Mouse (Mus musculus) intestine, embryonic 16.5 days (tissue): ENCODE results near the gene Ciart. TPM values are rescaled to one million over a fixed set of nuclear protein-coding genes. Genes with fewer than 3 reads are reported as not detected.

Experiments used
- ATAC-seq: fragments of 200-750 bp; cut with Nextera tagmentation; 2 replicates; pipeline ENCODE4 v1.8.0; 2017; ENCODE audit warnings: moderate TSS enrichment, moderate library complexity
- H3K27ac ChIP-seq: fragments of 300-500 bp; sonication (generic); 2 replicates; pipeline ENCODE4 v1.5.1; 2014; ENCODE audit warnings: mild to moderate bottlenecking, low read length
- H3K27me3 ChIP-seq: fragments of 300-500 bp; sonication (generic); replicated peaks from 2 replicates; pipeline ENCODE4 v1.6.1; 2014; ENCODE audit warnings: low read length, control low read depth, mixed read lengths; ENCODE audit not compliant: control insufficient read depth, insufficient read depth
- H3K36me3 ChIP-seq: fragments of 300-500 bp; sonication (generic); 2 replicates; pipeline ENCODE4 v1.6.1; 2014; ENCODE audit warnings: low read length, control low read depth; ENCODE audit not compliant: control insufficient read depth, insufficient read depth
- H3K4me1 ChIP-seq: fragments of 300-500 bp; sonication (generic); 2 replicates; pipeline ENCODE4 v1.6.1; 2014; ENCODE audit warnings: low read length, control low read depth, mixed read lengths; ENCODE audit not compliant: control insufficient read depth, insufficient read depth
- H3K4me2 ChIP-seq: fragments of 300-500 bp; sonication (generic); 2 replicates; pipeline ENCODE4 v1.6.1; 2014; ENCODE audit warnings: low read depth, low read length, control low read depth
- H3K4me3 ChIP-seq: fragments of 300-500 bp; sonication (generic); 2 replicates; pipeline ENCODE4 v1.5.1; 2014; ENCODE audit warnings: mild to moderate bottlenecking, low read length
- H3K9ac ChIP-seq: fragments of 300-500 bp; sonication (generic); 2 replicates; pipeline ENCODE4 v1.6.1; 2014; ENCODE audit warnings: low read depth, low read length
- H3K9me3 ChIP-seq: fragments of 300-500 bp; sonication (generic); 2 replicates; pipeline ENCODE4 v1.6.1; 2016; ENCODE audit warnings: low read length, control low read depth; ENCODE audit not compliant: control insufficient read depth
- WGBS: fragments of 180-500 bp; shearing (Covaris S2); extraction: QIAGEN DNeasy Blood & Tissue Kit; methylation state at CpG from one replicate; pipeline ENCODE4 v1.1.7; 2014; 5-methylcytosine and 5-hydroxymethylcytosine counted together
- polyA plus RNA-seq: library from polyadenylated mRNA; unstranded; fragments of >200 nt; fragmentation: Nextera tagmentation; extraction: Ambion mirVana; gene quantifications from 2 replicates; pipeline ENCODE4 v1.2.1, GENCODE M21; 2015

Ciart gene
- 6.4 and 7.6 TPM in 2 replicates for polyA plus RNA-seq

- peak within 1 kb of the TSS; percentile 61 for H3K4me3 ChIP-seq
- H3K4me1 ChIP-seq, result peaks cover 10% of the 10 kb centered on the region
- no peaks in the 10 kb centered on the region for H3K27me3 ChIP-seq
- ATAC-seq, result peak; percentile 98
- peak within 1 kb of the TSS; percentile 65 for H3K9ac ChIP-seq
- H3K27ac ChIP-seq, result peak within 1 kb of the TSS; percentile 65
- H3K9me3 ChIP-seq, result no peaks in the 10 kb centered on the region
- H3K4me2 ChIP-seq, result peak within 1 kb of the TSS; percentile 98
- under 1% methylated on average over 66 of the region's 66 CpGs for WGBS
- no peaks in the 10 kb centered on the region for H3K36me3 ChIP-seq
Measured at GRCm38 (mm10) chr3:95881979-95882815, at the start of gene Ciart. Gene Ciart, minus strand, starts transcription at chr3:95882251.

DNA sequence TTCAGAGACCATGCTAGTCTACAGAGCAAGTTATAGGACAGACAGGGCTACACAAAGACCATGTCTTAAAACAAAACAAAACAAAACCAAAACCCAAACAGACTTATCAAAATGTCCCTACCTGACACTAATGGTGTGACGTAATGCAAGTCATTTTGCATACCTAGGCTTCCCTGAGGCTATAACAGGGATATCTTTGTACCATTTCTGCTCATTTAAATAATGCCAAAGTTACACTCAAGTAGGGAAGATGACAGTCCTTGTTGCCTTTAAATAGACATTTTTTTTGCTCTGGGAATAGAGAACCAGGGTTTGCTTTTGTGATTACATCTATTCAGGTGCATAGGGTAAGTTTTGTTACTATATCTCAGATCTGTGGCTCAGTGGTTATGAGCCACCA lies 49.4 kb upstream of the Ciart start:
- Histone ChIP-seq H3K27ac (no peak overlapping the region), H3K36me3 (peaks cover 8% of the 10 kb centered on the region), H3K9me3 (no peaks in the 10 kb centered on the region), H3K4me1 (peaks cover 10% of the 10 kb centered on the region), H3K27me3 (no peaks in the 10 kb centered on the region), H3K9ac (no peak overlapping the region), H3K4me3 (no peak overlapping the region), H3K4me2 (no peak overlapping the region)
- WGBS, result 92% methylated on average over 1 of the region's 1 CpGs
- ATAC-seq, result no peak

GRCm38 (mm10) chr3:95930471-95930789 lies 48.4 kb upstream of the Ciart start:
- no peaks in the 10 kb centered on the region for H3K9me3 ChIP-seq
- peaks cover 10% of the 10 kb centered on the region for H3K4me1 ChIP-seq
- peak overlapping the region; percentile 86 for H3K4me3 ChIP-seq
- no peaks in the 10 kb centered on the region for H3K27me3 ChIP-seq
- H3K27ac ChIP-seq, result peak overlapping the region; percentile 88
- no peak for ATAC-seq
- WGBS, result 1% methylated on average over 5 of the region's 5 CpGs
- peak overlapping the region; percentile 85 for H3K9ac ChIP-seq
- peak overlapping the region; percentile 67 for H3K4me2 ChIP-seq
- peaks cover 8% of the 10 kb centered on the region for H3K36me3 ChIP-seq

DNA sequence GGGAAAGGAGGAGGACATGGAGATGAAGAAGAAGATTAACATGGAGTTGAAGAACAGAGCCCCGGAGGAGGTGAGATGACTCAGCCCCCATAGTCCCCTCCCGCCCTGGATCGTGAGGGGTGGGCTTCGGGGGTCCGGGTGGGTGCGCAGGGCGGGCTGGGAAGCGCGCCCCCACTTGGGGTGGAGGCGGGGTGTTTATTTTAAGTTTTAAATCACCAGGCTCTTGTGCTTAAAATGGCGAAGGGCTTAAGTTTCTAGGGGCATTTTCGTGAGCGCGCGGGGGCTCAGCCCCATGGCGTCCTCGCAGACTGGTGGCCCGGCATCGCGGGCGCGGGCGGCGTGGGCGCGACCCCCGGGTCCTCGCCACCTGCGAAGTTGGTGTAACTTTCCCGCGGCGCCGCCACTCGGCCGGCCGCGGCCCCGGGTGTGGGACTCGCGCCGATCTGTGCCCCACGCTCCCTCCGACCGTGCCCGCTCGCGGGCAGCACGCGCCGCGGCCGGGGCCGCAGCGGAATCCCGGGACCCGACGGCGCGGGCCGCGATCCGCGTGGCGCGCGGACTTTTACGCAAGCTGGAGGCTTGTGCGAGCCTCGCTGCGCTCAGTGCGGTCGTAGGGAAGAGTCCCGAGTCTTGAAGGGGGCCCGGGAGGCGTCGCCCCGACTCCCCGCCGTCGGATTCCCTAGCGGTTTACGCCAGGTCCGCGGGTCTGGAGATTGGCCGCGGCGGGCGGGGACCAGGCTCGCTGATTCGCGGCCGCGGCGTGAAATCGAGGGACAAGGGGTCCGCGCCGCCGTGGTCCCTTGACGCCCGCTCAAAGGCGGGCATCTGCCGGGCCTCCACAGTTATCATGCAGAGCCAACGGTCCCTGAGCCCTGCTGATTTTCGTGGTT lies 47.8 kb upstream of the Ciart start:
- no peaks in the 10 kb centered on the region for H3K9me3 ChIP-seq
- H3K9ac ChIP-seq, result peak overlapping the region; percentile 85
- H3K4me2 ChIP-seq, result peak overlapping the region; percentile 67
- ATAC-seq, result peak; percentile 45
- H3K27me3 ChIP-seq, result no peaks in the 10 kb centered on the region
- WGBS, result under 1% methylated on average over 105 of the region's 105 CpGs
- peak overlapping the region; percentile 88 for H3K27ac ChIP-seq
- H3K4me3 ChIP-seq, result peak overlapping the region; percentile 86
- peaks cover 5% of the 10 kb centered on the region for H3K36me3 ChIP-seq
- H3K4me1 ChIP-seq, result peaks cover 10% of the 10 kb centered on the region

GRCm38 (mm10) chr3:95928658-95929503 lies 46.8 kb upstream of the Ciart start, which contains the start of gene Anp32e:
Gene Anp32e, plus strand, starts transcription at chr3:95929246.
- peak; percentile 100 for ATAC-seq
- peak within 1 kb of the TSS; percentile 85 for H3K9ac ChIP-seq
- WGBS, result under 1% methylated on average over 49 of the region's 49 CpGs
- H3K4me3 ChIP-seq, result peak within 1 kb of the TSS; percentile 86
- H3K27ac ChIP-seq, result peak within 1 kb of the TSS; percentile 88
- H3K4me1 ChIP-seq, result peaks cover 10% of the 10 kb centered on the region
- no peaks in the 10 kb centered on the region for H3K9me3 ChIP-seq
- peak within 1 kb of the TSS; percentile 82 for H3K4me2 ChIP-seq
- H3K27me3 ChIP-seq, result no peaks in the 10 kb centered on the region
- no peaks in the 10 kb centered on the region for H3K36me3 ChIP-seq

- no peaks in the 10 kb centered on the region for H3K36me3 ChIP-seq
- H3K4me3 ChIP-seq, result peak overlapping the region; percentile 47
- ATAC-seq, result no peak
- peak overlapping the region; percentile 73; the same call in 1 of the 2 replicates for H3K27ac ChIP-seq
- 51% methylated on average over 6 of the region's 6 CpGs for WGBS
- H3K27me3 ChIP-seq, result no peaks in the 10 kb centered on the region
- H3K9ac ChIP-seq, result peak overlapping the region; percentile 71
- H3K4me1 ChIP-seq, result peaks cover 10% of the 10 kb centered on the region
- H3K9me3 ChIP-seq, result no peaks in the 10 kb centered on the region
- H3K4me2 ChIP-seq, result peak overlapping the region; percentile 82
Measured at GRCm38 (mm10) chr3:95928261-95928657, 46.2 kb upstream of the Ciart start.

DNA sequence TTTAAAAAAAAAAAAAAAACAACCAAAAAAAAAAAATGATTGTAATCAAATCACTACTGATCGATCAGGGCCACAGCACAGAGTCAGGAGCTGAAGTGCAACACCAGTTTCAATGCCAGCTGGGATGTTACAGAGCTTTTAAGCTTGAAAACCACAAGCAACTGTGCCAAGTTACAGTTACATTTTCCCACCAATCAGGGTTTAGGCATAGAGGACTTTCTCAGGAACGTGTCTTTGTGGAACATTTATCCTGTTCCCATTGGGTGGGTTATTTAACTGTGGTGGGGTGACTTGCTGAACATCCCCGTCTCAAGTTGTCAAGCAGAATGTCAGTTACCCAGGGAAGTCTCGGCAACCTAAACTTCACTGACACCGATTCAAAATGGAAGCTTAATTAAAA lies 43.0 kb upstream of the Ciart start:
- no peaks in the 10 kb centered on the region for H3K27me3 ChIP-seq
- H3K4me1 ChIP-seq, result 0 out of 2 replicates have a peak, but pooled peaks cover 2% of the 10 kb centered on the region
- ATAC-seq, result no peak
- no peak overlapping the region for H3K4me3 ChIP-seq
- no peaks in the 10 kb centered on the region for H3K36me3 ChIP-seq
- no peaks in the 10 kb centered on the region for H3K9me3 ChIP-seq
- no peak overlapping the region for H3K9ac ChIP-seq
- no peak overlapping the region for H3K4me2 ChIP-seq
- 85% methylated on average over 5 of the region's 5 CpGs for WGBS
- no peak overlapping the region for H3K27ac ChIP-seq

DNA sequence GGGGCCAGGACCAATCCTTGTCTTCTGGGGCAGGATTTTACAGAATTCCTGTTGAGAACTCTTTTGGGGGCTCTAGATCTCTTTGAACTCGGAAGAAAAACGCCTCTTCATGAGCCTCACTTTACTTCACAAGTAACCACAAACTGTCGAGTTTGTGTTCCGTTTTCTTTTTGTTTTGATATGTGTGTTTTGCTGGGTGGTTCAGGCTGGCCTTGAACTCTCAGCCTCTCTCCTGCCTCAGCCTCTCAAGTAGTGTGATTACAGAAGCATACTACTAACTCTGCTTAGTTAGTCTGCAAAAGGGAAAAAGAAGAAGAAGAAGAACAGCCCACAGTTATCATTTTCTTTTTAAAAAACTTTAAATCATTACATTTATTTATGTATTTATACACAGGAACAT lies 42.1 kb upstream of the Ciart start:
- 0 out of 2 replicates have a peak, but pooled peaks cover 2% of the 10 kb centered on the region for H3K4me1 ChIP-seq
- no peak overlapping the region for H3K4me2 ChIP-seq
- no peak overlapping the region for H3K27ac ChIP-seq
- 69% methylated on average over 4 of the region's 4 CpGs for WGBS
- H3K27me3 ChIP-seq, result no peaks in the 10 kb centered on the region
- H3K36me3 ChIP-seq, result no peaks in the 10 kb centered on the region
- no peaks in the 10 kb centered on the region for H3K9me3 ChIP-seq
- ATAC-seq, result no peak
- no peak overlapping the region for H3K4me3 ChIP-seq
- H3K9ac ChIP-seq, result no peak overlapping the region
